ENCODE assay signal across 17 mouse cellular contexts in genomic region chr1:133929980-133930379, GRCm38 (mm10). TPM values are rescaled to one million over a fixed set of nuclear protein-coding genes. Genes with fewer than 3 reads are reported as not detected.
"Had no signal": no experiment of that assay in that cellular context is flagged by ENCODE, and none has a peak within 500 bp of the region (broad histone marks: within the 10 kb centered on the region; RNA-seq: fewer than 3 reads in every experiment).

No protein-coding gene starts in this region.

- H3K36me3 ChIP-seq: neural tube, embryonic 13.5 days; neural tube, embryonic 15.5 days; stomach, embryonic 15.5 days had no signal

- H3K4me2 ChIP-seq: neural tube, embryonic 13.5 days; neural tube, embryonic 15.5 days; stomach, embryonic 15.5 days had no signal

- H3K4me3 ChIP-seq: neural tube, embryonic 13.5 days; neural tube, embryonic 15.5 days; stomach, embryonic 15.5 days had no signal

- H3K27ac ChIP-seq: neural tube, embryonic 13.5 days; neural tube, embryonic 15.5 days; stomach, embryonic 15.5 days; stomach, postnatal 0 days had no signal

- H3K4me1 ChIP-seq: neural tube, embryonic 15.5 days had no signal

- H3K27me3 ChIP-seq: neural tube, embryonic 13.5 days; neural tube, embryonic 15.5 days; stomach, embryonic 15.5 days had no signal

- DNase-seq: retina, postnatal 1 day; right cerebral cortex, adult 18-20 months; right cerebral cortex, postnatal 14 days; right cerebral cortex, postnatal 25 days; right cerebral cortex, postnatal 4 days; spleen, adult 18-20 months; thymus, adult 18-20 months; thymus, adult 2 months; thymus, postnatal 14 days; thymus, postnatal 25 days; thymus, postnatal 36 days; thymus, postnatal 4 days had no signal

- H3K9me3 ChIP-seq: neural tube, embryonic 13.5 days; neural tube, embryonic 15.5 days; stomach, embryonic 15.5 days had no signal

- H3K9ac ChIP-seq: neural tube, embryonic 13.5 days; neural tube, embryonic 15.5 days; stomach, embryonic 15.5 days had no signal

RNA-seq across cellular contexts. Expression of gene Prelp, which starts 8.8 kb away (rescaled TPM):
- total RNA-seq: neutrophil, adult 5-6 weeks had no signal

RNA-seq across cellular contexts. Expression of gene Optc, which starts 22.2 kb away (rescaled TPM):
- total RNA-seq: neutrophil, adult 5-6 weeks had no signal
